Mouse (Mus musculus): Measurements from ENCODE around the gene Dis3l.

DNA sequence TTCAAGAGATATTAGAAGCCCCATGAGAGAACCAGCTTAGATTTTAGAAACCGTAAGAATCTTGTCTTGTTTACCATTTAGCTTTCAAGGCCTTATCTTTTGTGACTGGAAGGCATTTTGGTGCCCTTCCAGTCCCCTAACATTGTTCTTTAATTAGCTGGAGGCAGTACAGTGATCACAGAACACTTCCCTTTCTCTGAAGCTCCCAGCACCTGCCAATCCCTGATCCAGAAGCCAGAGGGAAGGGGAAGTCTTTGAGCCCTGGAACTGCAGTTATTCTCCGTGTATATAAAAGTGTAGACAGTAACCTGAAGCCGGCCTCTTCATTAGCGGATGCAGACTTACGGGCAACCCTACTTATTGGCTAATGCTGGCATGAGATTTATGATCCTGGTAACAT is 8.4 kb upstream of the Dis3l start:
- TF ChIP-seq CTCF (IDR thresholded peaks at IDR 0.05; ENCODE audit: low read depth) (no peak), EP300 (IDR thresholded peaks at IDR 0.05; ENCODE audit: low read depth) (no peak)

Data from heart, postnatal 0 days (tissue).